Mouse (Mus musculus) G1E (cell line): ENCODE results near the gene Insl6.

ENCODE experiments used
- CTCF ChIP-seq: IDR thresholded peaks from 2 replicates; pipeline ENCODE4 v1.5.1; 2012; ENCODE audit warnings: low read depth, low read length, inconsistent platforms, mixed read lengths
- GATA1 ChIP-seq: IDR thresholded peaks from 2 replicates; pipeline ENCODE4 v1.6.1; 2012; ENCODE audit warnings: borderline replicate concordance, low read length, inconsistent platforms, mixed read lengths
- POLR2AphosphoS5 ChIP-seq: IDR thresholded peaks from 2 replicates; pipeline ENCODE4 v1.6.1; 2012; ENCODE audit warnings: low read depth, low read length, inconsistent platforms; ENCODE audit not compliant: insufficient replicate concordance
- TAL1 ChIP-seq: conservative IDR thresholded peaks from 2 replicates; pipeline ENCODE4 v1.6.1; 2012; ENCODE audit warnings: low read depth, low read length, inconsistent platforms, mixed read lengths

- TF ChIP-seq CTCF, result no peak
- no peak for TF ChIP-seq TAL1
- no peak for TF ChIP-seq GATA1
- TF ChIP-seq POLR2AphosphoS5, result no peak
Measured at GRCm38 (mm10) chr19:29336624-29337023, 11.5 kb upstream of the Insl6 start.
